Mouse (Mus musculus) kidney, embryonic 16.5 days (tissue): ENCODE measurements around the gene Dner. TPM values are rescaled to one million over a fixed set of nuclear protein-coding genes. Genes with fewer than 3 reads are reported as not detected.

Source experiments
- ATAC-seq: fragments of 200-750 bp; cut with Nextera tagmentation; 2 replicates; pipeline ENCODE4 v1.8.0; 2017; ENCODE audit warnings: moderate TSS enrichment; ENCODE audit not compliant: low FRiP score, low TSS enrichment
- H3K27ac ChIP-seq: fragments of 300-500 bp; sonication (generic); 2 replicates; pipeline ENCODE4 v1.5.1; 2014; ENCODE audit warnings: low read length
- H3K27me3 ChIP-seq: fragments of 300-500 bp; sonication (generic); 2 replicates; pipeline ENCODE4 v1.6.1; 2014; ENCODE audit warnings: low read length, control low read depth, mixed read lengths; ENCODE audit not compliant: insufficient read depth
- H3K36me3 ChIP-seq: fragments of 300-500 bp; sonication (generic); 2 replicates; pipeline ENCODE4 v1.6.1; 2014; ENCODE audit warnings: low read length, control low read depth, mixed read lengths; ENCODE audit not compliant: insufficient read depth
- H3K4me1 ChIP-seq: fragments of 300-500 bp; sonication (generic); 2 replicates; pipeline ENCODE4 v1.6.1; 2014; ENCODE audit warnings: low read length, control low read depth, mixed read lengths; ENCODE audit not compliant: insufficient read depth
- H3K4me2 ChIP-seq: fragments of 300-500 bp; sonication (generic); replicated peaks from 2 replicates; pipeline ENCODE4 v1.6.1; 2014; ENCODE audit warnings: low read depth, low read length
- H3K4me3 ChIP-seq: fragments of 300-500 bp; sonication (generic); 2 replicates; pipeline ENCODE4 v1.5.1; 2014; ENCODE audit warnings: mild to moderate bottlenecking, low read length
- H3K9ac ChIP-seq: fragments of 300-500 bp; sonication (generic); replicated peaks from 2 replicates; pipeline ENCODE4 v1.6.1; 2014; ENCODE audit warnings: low read length
- H3K9me3 ChIP-seq: fragments of 300-500 bp; sonication (generic); 2 replicates; pipeline ENCODE4 v1.6.1; 2016; ENCODE audit warnings: low read length, control low read depth
- WGBS: fragments of 180-500 bp; shearing (Covaris S2); extraction: QIAGEN DNeasy Blood & Tissue Kit; methylation state at CpG from one replicate; pipeline ENCODE4 v1.1.7; 2014; 5-methylcytosine and 5-hydroxymethylcytosine counted together
- polyA plus RNA-seq: library from polyadenylated mRNA; unstranded; fragments of >200 nt; fragmentation: Nextera tagmentation; extraction: Ambion mirVana; gene quantifications from 2 replicates; pipeline ENCODE4 v1.2.1, GENCODE M21; 2015

Dner gene
- polyA plus RNA-seq, 1 experiment from 2014 or later, result 1.4 TPM

DNA sequence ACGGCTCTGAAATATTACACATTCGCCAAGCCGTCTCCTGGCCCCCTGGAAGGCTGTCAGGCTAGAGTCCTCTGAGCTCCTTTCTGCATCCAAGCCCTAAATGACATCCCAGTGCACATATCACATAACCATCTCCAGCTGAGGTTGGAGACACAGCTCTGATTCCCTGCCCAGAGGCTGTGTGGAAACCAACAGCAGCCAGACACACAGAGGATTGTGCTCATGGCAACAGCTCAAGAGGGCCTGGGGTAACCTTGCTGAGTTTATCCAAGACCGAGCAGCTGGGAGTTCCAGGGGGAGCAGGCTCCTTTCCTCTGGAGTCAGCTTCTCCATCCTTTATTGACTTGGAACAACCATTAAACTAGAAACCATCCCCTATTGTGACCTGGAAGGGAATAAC, 177.7 kb downstream of the Dner start:
- Histone ChIP-seq H3K4me1 (no peaks in the 10 kb centered on the region), H3K27me3 (no peaks in the 10 kb centered on the region), H3K9ac (no peak overlapping the region), H3K36me3 (no peaks in the 10 kb centered on the region), H3K4me2 (no peak overlapping the region), H3K27ac (no peak overlapping the region), H3K9me3 (no peaks in the 10 kb centered on the region), H3K4me3 (no peak overlapping the region)
- ATAC-seq, result no peak
- WGBS, result 57% methylated on average over 4 of the region's 4 CpGs

DNA sequence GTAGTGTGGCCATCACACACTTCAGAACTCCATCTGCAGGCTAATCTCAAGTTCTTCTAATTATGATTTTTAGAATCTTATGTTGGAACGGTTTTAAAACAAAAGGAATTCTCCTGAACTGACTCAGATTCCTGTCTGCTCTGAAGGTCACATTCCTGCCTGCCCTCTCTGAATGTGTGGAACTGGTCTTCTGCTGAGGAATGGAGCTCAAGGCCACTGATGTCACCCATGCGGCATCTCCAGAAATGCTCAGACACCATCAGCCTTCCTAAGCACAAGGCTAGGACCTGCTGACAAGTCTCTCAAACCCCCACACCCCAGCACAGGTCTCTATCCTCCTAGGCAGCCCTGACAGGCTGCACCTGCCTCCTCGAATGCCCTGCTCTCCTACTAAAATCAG, 182.8 kb downstream of the Dner start:
- Histone ChIP-seq H3K27ac (no peak overlapping the region), H3K4me1 (no peaks in the 10 kb centered on the region), H3K4me3 (no peak overlapping the region), H3K36me3 (no peaks in the 10 kb centered on the region), H3K27me3 (no peaks in the 10 kb centered on the region), H3K4me2 (no peak overlapping the region), H3K9ac (no peak overlapping the region), H3K9me3 (no peaks in the 10 kb centered on the region)
- no peak for ATAC-seq
- WGBS, result 72% methylated on average over 3 of the region's 3 CpGs

- ATAC-seq, result no peak
- Histone ChIP-seq H3K4me3 (no peak overlapping the region), H3K9me3 (no peaks in the 10 kb centered on the region), H3K27me3 (no peaks in the 10 kb centered on the region), H3K9ac (no peak overlapping the region), H3K4me2 (no peak overlapping the region), H3K27ac (no peak overlapping the region), H3K4me1 (peaks cover 11% of the 10 kb centered on the region), H3K36me3 (no peaks in the 10 kb centered on the region)
- WGBS, result 61% methylated on average over 1 of the region's 1 CpGs
Observed at GRCm38 (mm10) chr1:84508510-84508909, 187.5 kb downstream of the Dner start.

DNA sequence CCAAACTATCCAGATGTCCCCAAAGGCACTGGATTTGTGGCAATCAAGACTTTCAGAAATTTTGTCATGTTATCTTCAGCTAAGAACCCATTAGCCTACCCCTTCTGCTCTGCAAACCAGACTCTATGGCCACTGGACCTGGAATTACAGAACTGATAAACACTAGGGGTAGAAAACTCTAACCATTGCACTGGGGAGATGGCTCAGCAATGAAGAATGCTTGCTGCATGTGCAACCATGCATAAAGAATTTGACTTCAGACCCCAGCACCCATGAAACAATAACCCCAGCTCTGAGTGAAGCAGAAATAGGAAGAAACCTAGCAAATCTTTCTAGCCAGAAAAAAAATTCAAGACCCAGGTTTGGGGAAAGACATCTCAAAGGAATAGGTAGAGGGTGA, 188.5 kb downstream of the Dner start:
- Histone ChIP-seq H3K27me3 (no peaks in the 10 kb centered on the region), H3K4me1 (peaks cover 11% of the 10 kb centered on the region), H3K9me3 (no peaks in the 10 kb centered on the region), H3K4me2 (no peak overlapping the region), H3K27ac (no peak overlapping the region), H3K36me3 (no peaks in the 10 kb centered on the region), H3K4me3 (no peak overlapping the region), H3K9ac (no peak overlapping the region)
- ATAC-seq, result no peak

DNA sequence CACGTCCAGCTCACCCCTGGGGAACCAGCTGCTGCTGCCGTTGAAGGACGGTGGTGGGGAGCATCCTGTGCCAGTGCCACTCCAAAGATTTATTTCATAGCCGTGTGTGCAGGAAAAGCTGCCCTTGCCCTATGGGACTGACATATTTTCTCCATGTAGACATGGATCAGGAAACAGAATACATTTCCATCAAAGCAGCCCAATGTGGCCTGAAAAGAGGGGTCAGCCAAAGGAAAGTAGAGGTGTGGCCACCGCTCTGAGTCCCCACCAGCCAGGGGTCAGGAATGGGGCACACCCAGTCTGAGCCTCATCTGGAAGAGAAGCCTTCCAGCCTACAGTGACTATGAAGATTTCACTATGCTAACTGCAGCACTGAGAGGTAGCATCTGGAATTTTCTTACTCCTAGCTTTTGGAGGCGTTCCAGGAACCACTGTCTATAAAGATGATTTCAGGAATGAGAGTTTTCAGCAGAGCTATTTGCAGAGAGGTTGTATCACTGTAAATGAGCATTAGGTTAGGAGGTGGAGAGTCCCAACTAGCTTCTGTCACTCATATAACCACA, 189.0 kb downstream of the Dner start:
- Histone ChIP-seq H3K4me2 (no peak overlapping the region), H3K9me3 (no peaks in the 10 kb centered on the region), H3K27ac (no peak overlapping the region), H3K27me3 (no peaks in the 10 kb centered on the region), H3K4me3 (no peak overlapping the region), H3K36me3 (no peaks in the 10 kb centered on the region), H3K4me1 (peaks cover 11% of the 10 kb centered on the region), H3K9ac (no peak overlapping the region)
- peak; percentile 46; the same call in 1 of the 2 replicates for ATAC-seq
- 24% methylated on average over 6 of the region's 6 CpGs for WGBS

GRCm38 (mm10) chr1:84500673-84501072, 195.3 kb downstream of the Dner start:
- WGBS, result 94% methylated on average over 3 of the region's 3 CpGs
- ATAC-seq, result no peak

DNA sequence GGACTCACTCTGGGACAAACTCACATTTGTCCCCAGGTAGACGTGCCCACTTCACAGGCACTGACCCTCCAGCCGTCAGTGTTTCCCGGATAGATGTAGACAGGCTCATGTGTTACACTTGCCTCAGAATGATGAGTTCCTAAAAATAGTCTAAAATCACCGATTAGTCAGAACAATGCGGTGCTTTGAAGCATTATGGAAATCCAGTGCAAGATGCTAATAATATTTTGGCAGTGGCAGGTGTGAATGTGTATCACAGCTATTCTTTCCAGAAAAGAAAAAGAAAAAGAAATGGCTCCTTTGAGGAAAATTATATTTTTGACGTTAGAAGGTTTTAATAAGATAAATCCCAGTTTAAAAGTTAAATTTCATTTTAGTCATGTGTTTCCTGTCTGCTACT, 204.3 kb downstream of the Dner start:
- no peak overlapping the region for H3K27ac ChIP-seq
- H3K27me3 ChIP-seq, result no peaks in the 10 kb centered on the region
- H3K4me3 ChIP-seq, result no peak overlapping the region
- no peaks in the 10 kb centered on the region for H3K9me3 ChIP-seq
- WGBS, result 78% methylated on average over 6 of the region's 6 CpGs
- no peaks in the 10 kb centered on the region for H3K4me1 ChIP-seq
- no peak for ATAC-seq
- H3K4me2 ChIP-seq, result no peak overlapping the region
- no peaks in the 10 kb centered on the region for H3K36me3 ChIP-seq
- H3K9ac ChIP-seq, result no peak overlapping the region

More at GRCm38 (mm10) chr1:84500673-84501072, 195.3 kb downstream of the Dner start:
- H3K27ac ChIP-seq, result no peak overlapping the region
- no peaks in the 10 kb centered on the region for H3K9me3 ChIP-seq
- no peak overlapping the region for H3K9ac ChIP-seq
- H3K4me2 ChIP-seq, result no peak overlapping the region
- no peaks in the 10 kb centered on the region for H3K4me1 ChIP-seq
- no peak overlapping the region for H3K4me3 ChIP-seq
- no peaks in the 10 kb centered on the region for H3K27me3 ChIP-seq
- H3K36me3 ChIP-seq, result no peaks in the 10 kb centered on the region

DNA sequence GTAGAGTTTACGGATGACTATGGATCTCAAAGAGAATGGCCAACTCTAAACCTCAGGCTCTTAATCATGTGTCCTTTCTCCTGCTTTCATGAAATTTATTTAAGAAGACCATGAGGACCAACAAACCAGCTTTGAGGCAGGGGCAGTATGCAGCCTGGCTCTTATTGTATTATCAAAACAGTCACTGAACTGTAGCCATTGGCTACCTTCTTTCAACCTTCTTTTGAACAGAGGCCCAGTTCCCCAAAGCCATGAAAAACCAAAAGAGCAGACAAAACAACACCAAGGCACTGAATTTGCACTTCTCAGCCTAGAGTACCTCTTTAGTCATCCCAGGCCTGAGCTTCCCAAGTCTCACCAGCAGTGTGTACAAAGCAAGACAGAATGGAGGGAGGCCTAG, 207.5 kb downstream of the Dner start:
- no peak for ATAC-seq
- H3K36me3 ChIP-seq, result no peaks in the 10 kb centered on the region
- no peaks in the 10 kb centered on the region for H3K4me1 ChIP-seq
- H3K27me3 ChIP-seq, result no peaks in the 10 kb centered on the region
- no peak overlapping the region for H3K9ac ChIP-seq
- no peak overlapping the region for H3K4me2 ChIP-seq
- H3K9me3 ChIP-seq, result no peaks in the 10 kb centered on the region
- no peak overlapping the region for H3K27ac ChIP-seq
- no peak overlapping the region for H3K4me3 ChIP-seq
- WGBS, result 89% methylated on average over 1 of the region's 1 CpGs

- Histone ChIP-seq H3K9ac (no peak overlapping the region), H3K27me3 (no peaks in the 10 kb centered on the region), H3K4me2 (no peak overlapping the region), H3K4me1 (no peaks in the 10 kb centered on the region), H3K4me3 (no peak overlapping the region), H3K9me3 (no peaks in the 10 kb centered on the region), H3K36me3 (no peaks in the 10 kb centered on the region), H3K27ac (no peak overlapping the region)
- no peak for ATAC-seq
Observed at GRCm38 (mm10) chr1:84485066-84485465, 211.0 kb downstream of the Dner start.

GRCm38 (mm10) chr1:84484577-84484976, 211.4 kb downstream of the Dner start:
- Histone ChIP-seq H3K27ac (no peak overlapping the region), H3K4me2 (no peak overlapping the region), H3K9ac (no peak overlapping the region), H3K36me3 (no peaks in the 10 kb centered on the region), H3K4me3 (no peak overlapping the region), H3K9me3 (no peaks in the 10 kb centered on the region), H3K4me1 (no peaks in the 10 kb centered on the region), H3K27me3 (no peaks in the 10 kb centered on the region)
- 88% methylated on average over 3 of the region's 3 CpGs for WGBS
- no peak for ATAC-seq
